Mouse (Mus musculus) heart, postnatal 0 days (tissue): Measurements from ENCODE around the gene Atp6v1c2.

ENCODE experiments used
- CTCF ChIP-seq: IDR thresholded peaks from 2 replicates; pipeline ENCODE4 v1.5.1; 2016; ENCODE audit warnings: antibody characterized with exemption, control low read depth, low read depth
- EP300 ChIP-seq: IDR thresholded peaks from 2 replicates; pipeline ENCODE4 v1.6.1; 2016; ENCODE audit warnings: antibody characterized with exemption, low read depth

- TF ChIP-seq EP300 (no peak), CTCF (no peak)
Measured at GRCm38 (mm10) chr12:17350106-17350505, 20.9 kb upstream of the Atp6v1c2 start.
